In genomic region chr2:53190684-53191511, GRCm38 (mm10) we compare ENCODE assay signal across 8 mouse cellular contexts. TPM values are rescaled to one million over a fixed set of nuclear protein-coding genes. Genes with fewer than 3 reads are reported as not detected.
DNase-seq lines count a peak whose midpoint lies in the region; ATAC-seq and TF ChIP-seq lines count a peak whose summit lies in the region.

Gene Prpf40a (minus strand): TSS chr2:53191284.

- peak; percentile 75; the same call in 1 of the 2 replicates for TF ChIP-seq POLR2A in brain, embryonic 14.5 days (IDR thresholded peaks at IDR 0.05; ENCODE audit: borderline replicate concordance, extremely low read depth, insufficient read depth, insufficient read length, poor library complexity, severe bottlenecking)
- peak; percentile 66 for TF ChIP-seq POLR2A in liver, adult 2 months (IDR thresholded peaks at IDR 0.05; ENCODE audit: extremely low read depth, insufficient read depth, low read length)
- peak; percentile 87 for TF ChIP-seq POLR2A in myocyte (IDR thresholded peaks at IDR 0.05; ENCODE audit: insufficient read length, low read depth)

- peaks cover 64% of the 10 kb centered on the region for H3K79me3 ChIP-seq in C2C12 (ENCODE audit: low read depth)

- peak within 1 kb of the TSS; percentile 81 for H3K4me2 ChIP-seq in heart, embryonic 11.5 days
- peak within 1 kb of the TSS; percentile 79 for H3K4me2 ChIP-seq in kidney, embryonic 16.5 days (replicated peaks; ENCODE audit: low read depth, low read length)
- H3K4me2 ChIP-seq in myocyte (ENCODE audit: low read depth): peak within 1 kb of the TSS; percentile 71

- WGBS in heart, embryonic 11.5 days (ENCODE audit: insufficient replicate concordance): under 1% methylated on average over 53 of the region's 53 CpGs
- WGBS in kidney, embryonic 16.5 days: under 1% methylated on average over 49 of the region's 53 CpGs
- under 1% methylated on average over 52 of the region's 53 CpGs for WGBS in liver, adult 2 months

- peak within 1 kb of the TSS; percentile 95 for H3K27ac ChIP-seq in heart, embryonic 11.5 days (ENCODE audit: low read depth, low read length)
- peak within 1 kb of the TSS; percentile 97 for H3K27ac ChIP-seq in kidney, embryonic 16.5 days (ENCODE audit: low read length)
- peak within 1 kb of the TSS; percentile 96 for H3K27ac ChIP-seq in liver, adult 2 months (replicated peaks; ENCODE audit: insufficient read depth, low read depth, low read length)

- H3K4me1 ChIP-seq in erythroblast, embryonic 14.5 days (ENCODE audit: control insufficient read depth): peaks cover 34% of the 10 kb centered on the region
- H3K4me1 ChIP-seq in heart, embryonic 11.5 days (ENCODE audit: control insufficient read depth, insufficient read depth, low read length): peaks cover 6% of the 10 kb centered on the region
- H3K4me1 ChIP-seq in kidney, embryonic 16.5 days (ENCODE audit: insufficient read depth, low read length): peaks cover 14% of the 10 kb centered on the region
- H3K4me1 ChIP-seq in liver, adult 2 months (ENCODE audit: control insufficient read depth, insufficient read depth, low read length): 0 out of 2 replicates have a peak, but pooled peaks cover 1% of the 10 kb centered on the region

- H3K27me3 ChIP-seq in C2C12 (ENCODE audit: control insufficient read depth, insufficient read depth, insufficient read length) (no peaks in the 10 kb centered on the region), myocyte (ENCODE audit: control insufficient read depth, insufficient read depth, insufficient read length) (no peaks in the 10 kb centered on the region)
- no peaks in the 10 kb centered on the region for H3K27me3 ChIP-seq in erythroblast, embryonic 14.5 days (ENCODE audit: control insufficient read depth)
- H3K27me3 ChIP-seq in heart, embryonic 11.5 days (ENCODE audit: control insufficient read depth, insufficient read depth, low read length): no peaks in the 10 kb centered on the region
- no peaks in the 10 kb centered on the region for H3K27me3 ChIP-seq in kidney, embryonic 16.5 days (ENCODE audit: insufficient read depth, low read length)
- no peaks in the 10 kb centered on the region for H3K27me3 ChIP-seq in liver, adult 2 months (ENCODE audit: control insufficient read depth, insufficient read depth, low read length)
- no peaks in the 10 kb centered on the region for H3K27me3 ChIP-seq in splenic B cell, adult 2 months (ENCODE audit: control insufficient read depth, insufficient read depth, low read length, poor library complexity, severe bottlenecking)

- no peaks in the 10 kb centered on the region for H3K9me3 ChIP-seq in erythroblast, embryonic 14.5 days (ENCODE audit: control insufficient read depth, low read length)
- H3K9me3 ChIP-seq in heart, embryonic 11.5 days (replicated peaks; ENCODE audit: control insufficient read depth, low read length): no peaks in the 10 kb centered on the region
- no peaks in the 10 kb centered on the region for H3K9me3 ChIP-seq in kidney, embryonic 16.5 days (ENCODE audit: low read length)

- H3K36me3 ChIP-seq in C2C12 (ENCODE audit: control insufficient read depth, insufficient read depth) (peaks cover 59% of the 10 kb centered on the region), myocyte (ENCODE audit: control insufficient read depth, insufficient read depth) (peaks cover 17% of the 10 kb centered on the region)
- H3K36me3 ChIP-seq in erythroblast, embryonic 14.5 days (ENCODE audit: control insufficient read depth): peaks cover 63% of the 10 kb centered on the region
- H3K36me3 ChIP-seq in heart, embryonic 11.5 days (ENCODE audit: control insufficient read depth, insufficient read depth, low read length): peaks cover 8% of the 10 kb centered on the region
- peaks cover 11% of the 10 kb centered on the region for H3K36me3 ChIP-seq in kidney, embryonic 16.5 days (ENCODE audit: insufficient read depth, low read length)
- peaks cover 9% of the 10 kb centered on the region for H3K36me3 ChIP-seq in liver, adult 2 months (ENCODE audit: control insufficient read depth, insufficient read depth, low read length)
- 0 out of 2 replicates have a peak, but pooled peaks cover 2% of the 10 kb centered on the region for H3K36me3 ChIP-seq in splenic B cell, adult 2 months (ENCODE audit: control insufficient read depth, insufficient read depth, low read length, poor library complexity, severe bottlenecking)

- peak within 1 kb of the TSS; percentile 100 for H3ac ChIP-seq in C2C12 (ENCODE audit: control insufficient read depth, insufficient read length, low read depth)
- H3ac ChIP-seq in myocyte (ENCODE audit: control insufficient read depth, insufficient read length): peak within 1 kb of the TSS; percentile 66

- peak within 1 kb of the TSS; percentile 97 for H3K4me3 ChIP-seq in C2C12 (ENCODE audit: insufficient read depth, poor library complexity, severe bottlenecking)
- H3K4me3 ChIP-seq in erythroblast, embryonic 14.5 days (replicated peaks): peak within 1 kb of the TSS; percentile 70
- H3K4me3 ChIP-seq in heart, embryonic 11.5 days (ENCODE audit: low read depth, low read length): peak within 1 kb of the TSS; percentile 89
- H3K4me3 ChIP-seq in kidney, embryonic 16.5 days (ENCODE audit: low read length): peak within 1 kb of the TSS; percentile 96
- peak within 1 kb of the TSS; percentile 98 for H3K4me3 ChIP-seq in liver, adult 2 months (ENCODE audit: insufficient read depth, low read depth, low read length)
- peak within 1 kb of the TSS; percentile 98 for H3K4me3 ChIP-seq in myocyte

- peak within 1 kb of the TSS; percentile 93 for H3K9ac ChIP-seq in heart, embryonic 11.5 days (ENCODE audit: low read depth, low read length)
- H3K9ac ChIP-seq in kidney, embryonic 16.5 days (replicated peaks; ENCODE audit: low read length): peak within 1 kb of the TSS; percentile 98
- H3K9ac ChIP-seq in liver, adult 2 months (ENCODE audit: low read depth, low read length): peak within 1 kb of the TSS; percentile 95

- peak; percentile 100 for DNase-seq in brain, embryonic 14.5 days (ENCODE audit: low read depth)
- peak; percentile 93 for DNase-seq in liver, adult 2 months (ENCODE audit: extremely low read depth, low read depth, low spot score)
- peak; percentile 99 for DNase-seq in splenic B cell, adult 2 months (ENCODE audit: low read depth, low spot score)

- H3K79me2 ChIP-seq in C2C12 (ENCODE audit: control insufficient read depth, insufficient read depth): peaks cover 91% of the 10 kb centered on the region
- H3K79me2 ChIP-seq in liver, adult 2 months (ENCODE audit: control insufficient read depth, insufficient read depth, low read length): peaks cover 17% of the 10 kb centered on the region; the same call in 1 of the 2 replicates
- peaks cover 81% of the 10 kb centered on the region for H3K79me2 ChIP-seq in myocyte (ENCODE audit: control insufficient read depth, insufficient read depth)

- ATAC-seq in heart, embryonic 11.5 days (replicated peaks; ENCODE audit: insufficient number of reproducible peaks, low FRiP score, low TSS enrichment): peak; percentile 98
- ATAC-seq in kidney, embryonic 16.5 days (ENCODE audit: low FRiP score, low TSS enrichment): peak; percentile 97

- no peak for TF ChIP-seq CTCF in C2C12 (IDR thresholded peaks at IDR 0.05; ENCODE audit: control insufficient read depth, insufficient read depth, insufficient read length)
- no peak for TF ChIP-seq CTCF in brain, embryonic 14.5 days (IDR thresholded peaks at IDR 0.05; ENCODE audit: borderline replicate concordance, extremely low read depth, insufficient read depth, insufficient read length)
- TF ChIP-seq CTCF in liver, adult 2 months (IDR thresholded peaks at IDR 0.05; ENCODE audit: low read depth, low read length): peak; percentile 5; the same call in 1 of the 2 replicates

TF ChIP-seq in C2C12, 6 proteins besides CTCF, POLR2A, EP300 and RAD21:
- no peak for TF ChIP-seq CEBPB (IDR thresholded peaks at IDR 0.05; ENCODE audit: low read depth)
- peak; percentile 56 for TF ChIP-seq MAX (IDR thresholded peaks at IDR 0.05)

TF ChIP-seq in myocyte, 11 proteins besides CTCF, POLR2A, EP300 and RAD21:
- no peak for TF ChIP-seq MYOG (IDR thresholded peaks at IDR 0.05; ENCODE audit: control insufficient read depth in 1 of 3, insufficient read depth in 1 of 3, insufficient read length in 2 of 3, low read depth in 2 of 3)
- no peak for TF ChIP-seq USF1 (IDR thresholded peaks at IDR 0.05; ENCODE audit: low read depth)
- TF ChIP-seq SRF (IDR thresholded peaks at IDR 0.05; ENCODE audit: control insufficient read depth, insufficient read length, low read depth): no peak
- no peak for TF ChIP-seq POLR2AphosphoS2 (IDR thresholded peaks at IDR 0.05; ENCODE audit: insufficient read length, low read depth)
- no peak for TF ChIP-seq REST (IDR thresholded peaks at IDR 0.05; ENCODE audit: insufficient read depth, insufficient read length)
- TF ChIP-seq MAX (IDR thresholded peaks at IDR 0.05; ENCODE audit: low read depth): no peak
- TF ChIP-seq CEBPB (IDR thresholded peaks at IDR 0.05; ENCODE audit: insufficient read depth, poor library complexity, severe bottlenecking): no peak
- no peak for TF ChIP-seq E2F4 (IDR thresholded peaks at IDR 0.05; ENCODE audit: insufficient read depth)
- no peak for TF ChIP-seq TCF3 (IDR thresholded peaks at IDR 0.05; ENCODE audit: insufficient read length, low read depth)
- TF ChIP-seq TCF12 (IDR thresholded peaks at IDR 0.05; ENCODE audit: insufficient read depth, poor library complexity, severe bottlenecking): no peak
- TF ChIP-seq MYOD1 (IDR thresholded peaks at IDR 0.05; ENCODE audit: control insufficient read depth in 1 of 3, insufficient read length in 2 of 3, low read depth in 2 of 3): no peak

RNA-seq across cellular contexts. Expression of gene Prpf40a, which starts in this region (rescaled TPM):
- polyA plus RNA-seq in C2C12 (2012; fragmentation: generic; extraction: Trizol): 21.3 TPM
- polyA plus RNA-seq in brain, embryonic 14.5 days (2012; rRNA removed): 27.0 and 28.6 TPM in 2 replicates
- polyA plus RNA-seq in erythroblast, embryonic 14.5 days (2012): 0.88 and 0.89 TPM in 2 replicates
- polyA plus RNA-seq in heart, embryonic 11.5 days (2014; fragmentation: Nextera tagmentation; extraction: Ambion mirVana): 103 and 130 TPM in 2 replicates
- polyA plus RNA-seq in kidney, embryonic 16.5 days (2015; fragmentation: Nextera tagmentation; extraction: Ambion mirVana): 153 TPM in 2 replicates
- 26.6 and 35.7 TPM in 2 replicates for total RNA-seq in liver, adult 2 months (2014; rRNA removed)
- 10.3 and 13.2 TPM in 2 replicates for polyA plus RNA-seq in liver, adult 2 months (2012; rRNA removed)
- polyA plus RNA-seq in myocyte (2012; fragmentation: generic; extraction: Trizol): 14.2 TPM

Comparison
In these comparisons a context has a peak if more than half of its experiments do, and no peak if none do; other contexts are left out.
1. Peak in every context shown above with its lines: DNase-seq, ATAC-seq, H3K4me3 ChIP-seq and H3K27ac ChIP-seq.